In the genomic region with DNA sequence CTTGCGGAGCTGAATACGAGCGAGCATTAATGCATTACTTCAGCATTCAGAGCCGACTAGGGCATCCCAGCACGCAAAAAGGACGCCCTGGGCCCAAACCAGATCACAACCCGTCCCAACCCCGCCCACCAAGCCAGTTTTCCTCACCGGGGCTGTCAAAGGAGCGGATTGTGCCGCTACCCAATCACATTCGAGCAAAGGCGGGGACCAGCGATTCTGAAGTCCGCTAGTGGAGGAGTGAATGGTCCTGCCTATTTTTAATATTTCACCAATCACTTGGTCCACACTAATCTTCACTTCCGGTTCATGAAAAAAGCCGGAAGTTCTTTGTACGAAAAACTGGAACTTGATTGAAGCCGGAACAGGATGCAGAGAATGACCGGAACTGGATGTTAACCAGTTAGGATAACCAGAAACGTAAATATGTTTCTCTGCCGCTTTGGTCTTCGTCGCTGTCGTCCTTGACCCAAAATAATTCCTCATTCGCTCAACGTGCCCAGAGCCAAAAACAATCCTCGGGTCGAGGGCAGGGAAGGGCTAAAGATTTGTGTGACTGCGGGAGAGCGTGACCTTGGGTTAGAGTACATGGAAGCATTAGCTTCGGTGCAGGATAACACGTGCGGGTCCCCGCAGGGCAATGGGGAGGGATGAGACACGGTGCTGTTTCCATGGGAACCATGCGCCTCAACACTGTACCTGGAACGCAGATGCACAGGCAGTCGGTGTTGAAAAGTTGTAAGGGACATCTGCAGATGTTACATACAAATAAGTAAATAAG, we compare ENCODE assay signal across 8 mouse cellular contexts. TPM values are rescaled to one million over a fixed set of nuclear protein-coding genes. Genes with fewer than 3 reads are reported as not detected.
DNase-seq lines count a peak whose midpoint lies in the region; ATAC-seq lines count a peak whose summit lies in the region.

BC025920 (plus strand) TSS at position 297 of the 778 bp plus-strand sequence.

- under 1% methylated on average over 39 of the region's 39 CpGs for WGBS in heart, embryonic 13.5 days
- 1% methylated on average over 39 of the region's 39 CpGs for WGBS in liver, embryonic 12.5 days (ENCODE audit: insufficient replicate concordance)
- under 1% methylated on average over 39 of the region's 39 CpGs for WGBS in stomach, embryonic 15.5 days

- DNase-seq in CD4-positive, CD25-positive, alpha-beta regulatory T cell, adult 2 months (ENCODE audit: low read depth, low spot score), result peak; percentile 95
- DNase-seq in fat pad, adult 2 months (ENCODE audit: extremely low read depth, low read depth, low spot score), result peak; percentile 94
- peak; percentile 97 for DNase-seq in kidney, postnatal 10 days
- peak; percentile 91 for DNase-seq in natural killer cell, adult 2 months (ENCODE audit: low spot score in 2 of 2)

- 0 out of 2 replicates have a peak, but pooled peaks cover 3% of the 10 kb centered on the region for H3K27me3 ChIP-seq in heart, embryonic 13.5 days (replicated peaks)
- H3K27me3 ChIP-seq in liver, embryonic 12.5 days (replicated peaks), result no peaks in the 10 kb centered on the region
- H3K27me3 ChIP-seq in stomach, embryonic 15.5 days (replicated peaks), result no peaks in the 10 kb centered on the region

- H3K9me3 ChIP-seq in heart, embryonic 13.5 days, result peaks cover 5% of the 10 kb centered on the region; the same call in 1 of the 2 replicates
- H3K9me3 ChIP-seq in liver, embryonic 12.5 days (replicated peaks), result no peaks in the 10 kb centered on the region
- H3K9me3 ChIP-seq in stomach, embryonic 15.5 days, result no peaks in the 10 kb centered on the region

- peaks cover 16% of the 10 kb centered on the region for H3K36me3 ChIP-seq in heart, embryonic 13.5 days
- peaks cover 13% of the 10 kb centered on the region; the same call in 1 of the 2 replicates for H3K36me3 ChIP-seq in liver, embryonic 12.5 days
- no peaks in the 10 kb centered on the region for H3K36me3 ChIP-seq in stomach, embryonic 15.5 days

- peak within 1 kb of the TSS; percentile 72 for H3K4me2 ChIP-seq in heart, embryonic 13.5 days
- H3K4me2 ChIP-seq in liver, embryonic 12.5 days, result peak within 1 kb of the TSS; percentile 77
- peak within 1 kb of the TSS; percentile 77 for H3K4me2 ChIP-seq in stomach, embryonic 15.5 days

- H3K27ac ChIP-seq in brown adipose tissue, adult 24 weeks (replicated peaks; ENCODE audit: low read depth, low read length), result peak within 1 kb of the TSS; percentile 96
- peak within 1 kb of the TSS; percentile 97 for H3K27ac ChIP-seq in heart, embryonic 13.5 days (replicated peaks)
- H3K27ac ChIP-seq in liver, embryonic 12.5 days, result peak within 1 kb of the TSS; percentile 95
- H3K27ac ChIP-seq in stomach, embryonic 15.5 days, result peak within 1 kb of the TSS; percentile 95

- ATAC-seq in heart, embryonic 13.5 days (ENCODE audit: extremely low read depth, insufficient number of reproducible peaks, low FRiP score, low TSS enrichment), result peak; percentile 79
- peak; percentile 88 for ATAC-seq in liver, embryonic 12.5 days
- ATAC-seq in stomach, embryonic 15.5 days (ENCODE audit: insufficient read depth, low FRiP score, low read depth), result peak; percentile 92

- peaks cover 7% of the 10 kb centered on the region; the same call in 1 of the 2 replicates for H3K4me1 ChIP-seq in brown adipose tissue, adult 24 weeks (ENCODE audit: control insufficient read depth, insufficient read depth, insufficient read length, low read length)
- peaks cover 33% of the 10 kb centered on the region for H3K4me1 ChIP-seq in heart, embryonic 13.5 days
- peaks cover 46% of the 10 kb centered on the region for H3K4me1 ChIP-seq in liver, embryonic 12.5 days
- H3K4me1 ChIP-seq in stomach, embryonic 15.5 days, result peaks cover 21% of the 10 kb centered on the region

- H3K4me3 ChIP-seq in brown adipose tissue, adult 24 weeks (ENCODE audit: insufficient read depth, low read depth, low read length), result peak within 1 kb of the TSS; percentile 74
- peak within 1 kb of the TSS; percentile 58 for H3K4me3 ChIP-seq in heart, embryonic 13.5 days
- peak within 1 kb of the TSS; percentile 70 for H3K4me3 ChIP-seq in liver, embryonic 12.5 days
- peak within 1 kb of the TSS; percentile 54 for H3K4me3 ChIP-seq in stomach, embryonic 15.5 days (replicated peaks)

- peak within 1 kb of the TSS; percentile 79 for H3K9ac ChIP-seq in heart, embryonic 13.5 days
- peak within 1 kb of the TSS; percentile 70 for H3K9ac ChIP-seq in liver, embryonic 12.5 days
- peak within 1 kb of the TSS; percentile 11; the same call in 1 of the 2 replicates for H3K9ac ChIP-seq in stomach, embryonic 15.5 days

RNA-seq across cellular contexts. Expression of gene BC025920, which starts in this region (rescaled TPM):
- 4.1 and 8.7 TPM in 2 replicates for polyA plus RNA-seq in brown adipose tissue, adult 24 weeks (2012; ENCODE audit: insufficient read depth, insufficient read length, missing spikeins)
- 0.44 and 0.64 TPM in 2 replicates for polyA plus RNA-seq in heart, embryonic 13.5 days (2015; fragmentation: Nextera tagmentation; extraction: Ambion mirVana)
- 0.46 and 0.78 TPM in 2 replicates for polyA plus RNA-seq in liver, embryonic 12.5 days (2016; fragmentation: Nextera tagmentation; extraction: Ambion mirVana)
- polyA plus RNA-seq in stomach, embryonic 15.5 days (2015; fragmentation: Nextera tagmentation; extraction: Ambion mirVana), result 0.55 and 0.71 TPM in 2 replicates

Comparison
In these comparisons a context has a peak if more than half of its experiments do, and no peak if none do; other contexts are left out.
1. Peak in every context shown above with its lines: DNase-seq, ATAC-seq, H3K4me3 ChIP-seq and H3K27ac ChIP-seq.
2. Peak in ATAC-seq, H3K4me3 ChIP-seq, H3K27ac ChIP-seq, H3K9ac ChIP-seq and H3K4me2 ChIP-seq in heart, embryonic 13.5 days; RNA of the gene not detected or under 1 TPM.
3. Peak in ATAC-seq, H3K4me3 ChIP-seq, H3K27ac ChIP-seq, H3K9ac ChIP-seq and H3K4me2 ChIP-seq in liver, embryonic 12.5 days; RNA of the gene not detected or under 1 TPM.
4. Peak in ATAC-seq, H3K4me3 ChIP-seq, H3K27ac ChIP-seq, H3K9ac ChIP-seq and H3K4me2 ChIP-seq in stomach, embryonic 15.5 days; RNA of the gene not detected or under 1 TPM.
5. H3K9ac ChIP-seq: peak in every context shown above with its lines; median percentile 79 in heart, embryonic 13.5 days; 70 in liver, embryonic 12.5 days; 11 in stomach, embryonic 15.5 days.